Mouse (Mus musculus) kidney, adult 2 months (tissue): ENCODE data around the gene Slamf9. TPM values are rescaled to one million over a fixed set of nuclear protein-coding genes. Genes with fewer than 3 reads are reported as not detected.

Experiments
- DNase-seq: peaks from one replicate; pipeline ENCODE4 v3.0.0; 2021
- H3K27ac ChIP-seq: fragments of 200-500 bp; 2 replicates; pipeline ENCODE4 v1.5.1; 2012; ENCODE audit warnings: low read depth, low read length, control low read depth, inconsistent platforms; ENCODE audit not compliant: insufficient read depth
- H3K27me3 ChIP-seq: fragments of 200-500 bp; replicated peaks from 2 replicates; pipeline ENCODE4 v1.6.1; 2012; ENCODE audit warnings: mild to moderate bottlenecking, moderate library complexity, low read length, inconsistent platforms; ENCODE audit not compliant: control insufficient read depth, insufficient read depth
- H3K36me3 ChIP-seq: fragments of 200-500 bp; 2 replicates; pipeline ENCODE4 v1.6.1; 2012; ENCODE audit warnings: mild to moderate bottlenecking, moderate library complexity, low read length, inconsistent platforms; ENCODE audit not compliant: control insufficient read depth, insufficient read depth
- H3K4me1 ChIP-seq: fragments of 200-500 bp; 2 replicates; pipeline ENCODE4 v1.6.1; 2011; ENCODE audit warnings: low read length; ENCODE audit not compliant: control insufficient read depth, insufficient read depth
- H3K4me3 ChIP-seq: fragments of 200-500 bp; 2 replicates; pipeline ENCODE4 v1.5.1; 2011; ENCODE audit warnings: mild to moderate bottlenecking, low read depth, low read length, control low read depth; ENCODE audit not compliant: insufficient read depth
- CTCF ChIP-seq: fragments of 200-500 bp; conservative IDR thresholded peaks from 2 replicates; pipeline ENCODE4 v1.5.1; 2011; ENCODE audit warnings: low read depth, mild to moderate bottlenecking, control low read depth, low read length, moderate library complexity, mixed read lengths; ENCODE audit not compliant: insufficient read depth, insufficient read length
- POLR2A ChIP-seq: fragments of 200-500 bp; IDR thresholded peaks from one replicate; pipeline ENCODE4 v1.6.1; 2011; ENCODE audit warnings: low read depth, low read length, control low read depth
- WGBS: fragments of 180-500 bp; shearing (Covaris S2); methylation state at CpG from one replicate; pipeline ENCODE4 v1.1.7; 2018; 5-methylcytosine and 5-hydroxymethylcytosine counted together
- polyA plus RNA-seq: library from polyadenylated mRNA; depleted of rRNA; stranded (reverse); fragments of >200 nt; gene quantifications from 2 replicates; pipeline ENCODE4 v1.2.3, GENCODE M21; 2012

Gene Slamf9
- polyA plus RNA-seq, 1 experiment, result 20.2 TPM

DNA sequence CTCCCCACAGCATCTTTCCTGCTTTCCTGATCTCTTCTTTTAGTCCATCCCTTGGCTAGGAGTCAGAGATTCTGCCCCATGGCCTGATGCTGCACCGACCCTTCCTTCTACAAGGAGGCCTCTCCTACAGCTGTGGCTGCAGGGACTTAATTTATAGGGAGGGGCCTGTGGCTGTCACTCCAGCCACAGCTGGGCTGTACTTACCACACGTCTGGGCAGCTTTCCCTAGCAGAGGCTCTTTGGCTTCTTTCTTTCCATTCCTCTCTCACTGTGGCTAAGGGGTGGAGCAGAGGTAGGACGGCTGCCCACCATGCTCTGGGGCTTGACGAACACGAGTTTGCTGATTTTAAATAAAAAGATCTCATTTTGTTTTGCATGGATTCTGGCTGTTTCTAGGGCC is 31.8 kb downstream of the Slamf9 start:
- Histone ChIP-seq H3K36me3 (peaks cover 2% of the 10 kb centered on the region; the same call in 1 of the 2 replicates), H3K27ac (no peak overlapping the region), H3K4me1 (peaks cover 34% of the 10 kb centered on the region), H3K27me3 (no peaks in the 10 kb centered on the region), H3K4me3 (no peak overlapping the region)
- TF ChIP-seq POLR2A (no peak), CTCF (no peak)
- no peak for DNase-seq
- WGBS, result 62% methylated on average over 5 of the region's 5 CpGs

DNA sequence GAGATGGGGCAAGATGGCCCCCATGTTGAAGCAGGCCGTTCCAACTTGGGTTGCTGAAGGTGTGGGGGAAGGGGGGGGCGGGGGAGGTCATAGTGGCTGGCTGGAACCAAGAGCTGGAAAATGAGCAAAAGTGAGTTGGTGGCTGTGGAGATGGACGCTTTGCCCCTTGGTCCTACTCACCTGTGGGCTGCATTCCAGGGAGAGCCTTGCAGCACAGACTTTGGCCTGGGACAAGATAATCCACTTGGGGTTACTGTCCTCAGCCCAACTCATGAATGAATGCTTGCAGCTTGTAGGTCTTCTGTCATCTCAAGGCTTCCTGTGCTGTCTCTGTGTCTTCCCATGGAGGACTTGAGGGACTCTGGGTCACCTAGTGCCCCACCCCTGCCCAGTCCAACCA is 32.5 kb downstream of the Slamf9 start:
- TF ChIP-seq CTCF, result no peak
- no peak for TF ChIP-seq POLR2A
- Histone ChIP-seq H3K36me3 (peaks cover 2% of the 10 kb centered on the region; the same call in 1 of the 2 replicates), H3K4me1 (peaks cover 27% of the 10 kb centered on the region), H3K27ac (no peak overlapping the region), H3K27me3 (no peaks in the 10 kb centered on the region), H3K4me3 (no peak overlapping the region)
- peak; percentile 76 for DNase-seq
- WGBS, result 71% methylated on average over 3 of the region's 3 CpGs

DNA sequence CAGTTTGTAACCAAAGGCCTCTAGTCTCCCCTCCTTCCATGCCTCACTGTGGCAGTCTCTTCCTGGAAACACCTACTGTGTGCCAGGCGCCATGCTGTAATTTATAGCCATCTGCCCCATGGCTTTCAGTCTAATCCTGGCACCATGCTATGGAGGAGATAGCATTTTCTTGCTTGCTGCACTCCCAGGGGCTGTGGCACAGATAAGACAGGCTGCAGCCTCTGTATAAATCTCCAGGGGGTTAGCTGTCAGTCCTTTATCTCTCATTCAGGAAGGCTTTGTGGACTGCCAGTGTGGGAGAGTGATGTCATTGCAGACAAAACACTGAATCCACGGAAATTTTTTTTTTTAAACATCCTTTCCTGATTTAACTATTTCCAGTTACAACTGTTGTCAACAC is 33.0 kb downstream of the Slamf9 start:
- no peak for DNase-seq
- no peak overlapping the region for H3K27ac ChIP-seq
- peaks cover 24% of the 10 kb centered on the region for H3K4me1 ChIP-seq
- H3K4me3 ChIP-seq, result no peak overlapping the region
- no peaks in the 10 kb centered on the region for H3K27me3 ChIP-seq
- WGBS, result 64% methylated on average over 2 of the region's 2 CpGs
- no peak for TF ChIP-seq POLR2A
- TF ChIP-seq CTCF, result no peak
- H3K36me3 ChIP-seq, result peaks cover 2% of the 10 kb centered on the region; the same call in 1 of the 2 replicates

DNA sequence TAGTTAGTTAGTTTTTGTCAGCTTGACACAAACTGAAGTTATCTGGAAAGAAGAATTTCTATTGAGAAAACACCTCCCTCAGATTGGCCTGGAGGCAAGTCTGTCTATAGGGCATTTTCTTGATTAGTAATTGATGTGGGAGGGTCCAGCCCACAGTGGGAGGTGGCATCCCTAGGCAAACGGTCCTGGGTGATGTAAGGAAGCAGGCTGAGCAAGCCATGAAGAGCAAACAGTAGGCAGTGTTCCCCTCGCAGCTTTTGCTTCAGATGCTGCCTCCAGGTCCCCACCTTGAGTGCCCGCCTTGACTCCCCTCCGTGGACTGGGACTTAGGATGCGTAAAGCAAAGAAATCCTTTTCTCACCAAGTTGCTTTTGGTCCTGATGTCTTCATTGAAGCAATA is 34.1 kb downstream of the Slamf9 start:
- H3K4me1 ChIP-seq, result peaks cover 23% of the 10 kb centered on the region; the same call in 1 of the 2 replicates

DNA sequence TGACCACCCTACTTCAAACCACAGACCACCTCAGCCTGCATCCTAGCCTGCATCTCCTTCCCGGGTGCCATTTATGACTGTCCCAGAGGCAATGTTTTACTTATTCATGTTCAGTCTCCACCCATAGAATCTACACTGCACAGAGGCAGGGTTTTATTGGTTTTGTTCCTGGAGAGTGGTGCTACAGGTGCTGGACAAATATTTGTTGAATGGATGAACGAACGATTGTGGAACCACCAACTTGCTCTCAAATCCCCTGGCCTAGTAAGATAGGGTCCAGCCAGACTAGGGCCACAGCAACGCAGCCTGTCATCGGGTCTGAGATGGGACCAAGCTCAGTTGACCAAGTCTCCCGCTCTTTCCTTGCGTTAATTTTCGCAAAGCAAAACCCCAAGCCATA is 34.8 kb downstream of the Slamf9 start:
- no peak overlapping the region for H3K4me3 ChIP-seq
- no peaks in the 10 kb centered on the region for H3K27me3 ChIP-seq
- peaks cover 2% of the 10 kb centered on the region; the same call in 1 of the 2 replicates for H3K36me3 ChIP-seq
- 34% methylated on average over 8 of the region's 8 CpGs for WGBS
- H3K4me1 ChIP-seq, result peaks cover 26% of the 10 kb centered on the region; the same call in 1 of the 2 replicates
- DNase-seq, result no peak
- no peak for TF ChIP-seq POLR2A
- TF ChIP-seq CTCF, result no peak
- peak overlapping the region; percentile 2; the same call in 1 of the 2 replicates for H3K27ac ChIP-seq

More for the DNA sequence above, 34.1 kb downstream of the Slamf9 start:
- 76% methylated on average over 5 of the region's 5 CpGs for WGBS
- TF ChIP-seq CTCF, result no peak
- DNase-seq, result peak; percentile 36
- Histone ChIP-seq H3K27ac (no peak overlapping the region), H3K27me3 (no peaks in the 10 kb centered on the region), H3K4me3 (no peak overlapping the region), H3K36me3 (peaks cover 2% of the 10 kb centered on the region; the same call in 1 of the 2 replicates)

DNA sequence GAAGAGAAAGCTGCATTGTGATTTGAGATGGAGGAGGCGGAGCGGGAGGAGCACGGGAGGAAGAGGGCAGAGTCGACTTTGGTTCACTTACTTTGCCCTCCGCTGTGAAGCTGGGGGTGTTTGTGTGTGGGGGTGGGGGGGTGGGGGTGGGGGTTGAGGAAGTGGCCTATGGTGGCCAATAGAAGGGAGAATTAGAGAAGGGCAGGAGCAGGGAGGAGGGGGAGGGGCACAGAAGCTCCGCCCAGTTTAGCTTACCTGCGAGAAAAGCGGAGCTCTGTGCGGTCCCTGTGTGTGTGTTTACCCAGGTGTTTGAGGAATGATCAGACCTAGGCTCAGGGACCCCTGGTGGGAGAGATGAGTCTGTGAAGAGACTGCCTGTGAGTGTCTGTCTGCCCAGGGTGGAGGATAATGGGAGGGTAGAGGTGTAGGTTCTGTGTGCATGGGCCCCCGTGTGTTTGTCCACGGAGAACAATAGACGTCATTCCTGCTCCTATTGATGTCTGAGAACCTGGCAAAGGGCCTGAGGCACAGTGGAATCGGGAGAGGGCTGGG is 35.3 kb downstream of the Slamf9 start:
- H3K36me3 ChIP-seq, result peaks cover 2% of the 10 kb centered on the region; the same call in 1 of the 2 replicates
- peak overlapping the region; percentile 32; the same call in 1 of the 2 replicates for H3K27ac ChIP-seq
- no peaks in the 10 kb centered on the region for H3K27me3 ChIP-seq
- WGBS, result 25% methylated on average over 13 of the region's 13 CpGs
- no peak for TF ChIP-seq CTCF
- TF ChIP-seq POLR2A, result no peak
- no peak overlapping the region for H3K4me3 ChIP-seq
- peaks cover 30% of the 10 kb centered on the region for H3K4me1 ChIP-seq
- DNase-seq, result peak; percentile 73

DNA sequence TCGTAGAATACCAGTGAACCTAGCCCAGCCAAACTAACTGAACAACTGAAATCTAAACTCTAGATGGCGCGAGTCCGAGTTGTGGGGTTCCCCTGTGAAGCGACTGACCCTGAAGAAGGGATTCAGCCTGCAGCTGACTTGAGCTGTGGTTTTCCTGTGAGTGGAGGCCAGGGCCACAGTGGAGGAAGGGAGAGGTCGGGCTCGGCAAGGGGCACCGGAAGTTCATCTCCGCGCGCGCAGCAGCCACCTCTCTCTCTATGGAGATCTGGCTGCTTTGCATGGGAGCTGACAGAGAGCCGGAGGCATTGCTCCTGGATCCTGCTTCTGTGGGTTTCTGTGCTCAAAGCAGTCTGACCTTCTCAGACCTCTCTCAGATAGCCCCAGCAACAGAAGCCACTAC is 37.8 kb downstream of the Slamf9 start:
- H3K27me3 ChIP-seq, result no peaks in the 10 kb centered on the region
- peak; percentile 87 for DNase-seq
- TF ChIP-seq CTCF (peak; percentile 18; the same call in 1 of the 2 replicates), POLR2A (no peak)
- H3K36me3 ChIP-seq, result no peaks in the 10 kb centered on the region
- no peak overlapping the region for H3K4me3 ChIP-seq
- peak overlapping the region; percentile 87 for H3K27ac ChIP-seq
- H3K4me1 ChIP-seq, result peaks cover 28% of the 10 kb centered on the region
- WGBS, result 30% methylated on average over 13 of the region's 13 CpGs
